Mouse (Mus musculus) G1E-ER4 (cell line): ENCODE measurements around the gene Tyk2. TPM values are rescaled to one million over a fixed set of nuclear protein-coding genes. Genes with fewer than 3 reads are reported as not detected.

Source experiments
- GATA1 ChIP-seq: IDR thresholded peaks from one replicate; pipeline ENCODE4 v1.8.0; 2012; ENCODE audit warnings: low read length, inconsistent platforms
- polyA plus RNA-seq: library from polyadenylated mRNA; stranded (reverse); fragments of >175 nt; gene quantifications from 2 replicates; pipeline ENCODE4 v1.2.3, GENCODE M21; 2012

Tyk2 gene
- polyA plus RNA-seq, 1 experiment: 16.3 TPM

DNA sequence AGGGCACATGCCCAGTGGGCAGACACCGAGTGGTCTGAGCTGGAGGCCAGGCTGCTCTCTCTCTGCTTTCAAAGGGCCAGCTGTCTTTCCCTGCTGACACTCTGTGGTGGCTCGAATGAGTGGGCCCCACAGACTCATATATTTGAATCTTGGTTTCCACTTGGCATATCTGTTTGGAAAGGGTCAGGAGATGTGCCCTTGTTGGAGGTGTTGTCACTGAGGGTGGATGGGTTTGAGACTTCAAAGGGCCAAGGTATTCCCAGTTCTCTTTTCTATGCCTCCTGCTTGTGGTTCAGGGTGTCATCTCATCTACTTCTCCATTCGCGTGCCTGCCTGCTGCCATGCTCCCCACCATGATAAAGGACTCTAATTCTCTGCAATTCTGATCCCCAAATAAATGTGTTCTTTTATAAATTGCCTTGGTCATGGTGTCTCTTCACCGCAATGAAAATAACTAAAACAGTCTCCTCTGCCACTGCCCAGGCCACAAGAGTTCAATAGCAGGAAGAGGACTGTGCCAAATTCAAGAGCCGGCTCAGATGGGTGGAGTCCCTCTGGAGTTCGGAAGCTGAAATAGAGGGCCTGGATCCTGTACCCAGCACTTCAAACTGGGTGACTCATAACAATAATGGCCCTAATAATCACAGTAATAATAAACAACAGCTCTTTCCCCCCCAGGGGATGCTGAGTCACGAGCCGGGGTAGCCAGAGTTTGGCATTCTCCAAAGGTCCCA is 3.7 kb upstream of the Tyk2 start:
- no peak for TF ChIP-seq GATA1

DNA sequence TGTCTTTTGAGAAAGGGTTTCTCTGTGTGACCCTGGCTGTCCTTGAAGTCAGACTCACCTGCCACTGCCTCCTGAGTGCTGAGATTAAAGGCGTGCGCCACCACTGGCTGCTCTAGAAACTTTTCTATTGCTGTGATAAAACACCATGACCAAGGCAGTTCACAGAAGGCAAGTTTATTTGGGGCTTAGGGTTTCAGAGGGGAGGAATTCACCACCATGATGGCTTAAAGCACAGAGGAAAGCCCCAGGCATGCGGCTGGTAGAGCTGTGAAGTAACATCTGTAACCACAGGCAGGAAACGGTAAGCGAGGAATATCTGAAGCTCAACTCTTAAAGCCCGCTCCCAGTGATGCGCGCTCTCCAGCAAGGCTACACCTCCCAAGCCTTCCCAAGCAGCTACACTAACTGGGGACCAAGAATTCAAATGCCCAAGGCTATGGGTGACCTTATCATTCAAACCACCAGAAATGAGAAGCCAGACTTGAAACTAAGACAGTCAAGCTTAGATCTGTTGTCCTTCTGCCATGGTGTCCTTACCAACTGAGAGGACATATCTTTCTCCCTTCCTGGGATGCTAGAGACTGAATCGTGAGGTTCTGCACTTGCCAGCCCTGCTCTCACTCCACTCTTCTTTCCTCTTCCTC is 2.1 kb upstream of the Tyk2 start:
- TF ChIP-seq GATA1: no peak

DNA sequence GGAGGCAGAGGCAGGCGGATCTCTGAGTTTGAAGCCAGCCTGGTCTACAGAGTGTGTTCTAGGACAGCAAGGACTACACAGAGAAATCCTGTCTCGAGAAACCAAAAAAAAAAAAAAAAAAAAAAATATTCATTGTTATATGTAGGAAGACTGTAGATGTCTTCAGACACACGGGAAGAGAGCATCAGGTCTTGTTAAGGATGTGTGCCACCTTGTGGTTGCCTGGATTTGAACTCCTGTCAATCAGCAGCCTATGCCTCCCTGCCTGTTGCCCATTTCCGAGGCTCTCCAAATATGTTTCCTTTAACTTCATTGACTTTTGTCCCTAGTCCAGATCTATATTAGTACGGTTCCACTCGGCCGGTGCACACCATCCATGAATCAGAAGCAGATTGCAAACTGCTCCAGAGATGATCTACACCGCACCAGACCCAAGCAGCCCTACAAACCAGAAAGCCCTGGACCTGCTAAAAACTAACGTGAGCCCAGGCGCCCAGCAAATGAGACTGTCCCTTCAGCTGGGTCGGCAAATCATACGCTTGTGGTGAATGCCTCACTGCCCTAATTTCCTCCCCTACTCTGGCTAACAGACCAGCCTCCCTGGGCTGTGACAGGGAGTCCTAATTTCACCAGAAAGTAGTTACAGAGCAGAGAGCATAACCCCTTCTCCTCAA is 1.2 kb upstream of the Tyk2 start:
- TF ChIP-seq GATA1: no peak

DNA sequence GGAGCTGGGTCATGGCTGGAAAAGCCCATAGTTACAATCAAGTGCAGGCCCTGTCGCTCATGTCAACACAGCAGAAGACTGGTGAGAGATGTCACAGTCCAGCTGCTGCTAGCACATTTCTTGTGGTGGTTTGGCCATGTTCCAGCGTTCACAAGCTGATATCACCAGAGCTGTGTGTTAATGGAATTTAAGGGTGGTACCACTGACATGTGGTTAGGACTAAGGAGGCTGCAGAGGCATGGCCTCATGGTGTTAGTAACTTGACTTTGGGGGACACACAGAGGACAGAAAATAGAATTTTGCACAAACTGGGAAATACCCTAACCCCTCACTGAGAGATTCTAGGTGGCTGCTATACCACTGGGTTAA is 4.8 kb downstream of the Tyk2 start:
- no peak for TF ChIP-seq GATA1

DNA sequence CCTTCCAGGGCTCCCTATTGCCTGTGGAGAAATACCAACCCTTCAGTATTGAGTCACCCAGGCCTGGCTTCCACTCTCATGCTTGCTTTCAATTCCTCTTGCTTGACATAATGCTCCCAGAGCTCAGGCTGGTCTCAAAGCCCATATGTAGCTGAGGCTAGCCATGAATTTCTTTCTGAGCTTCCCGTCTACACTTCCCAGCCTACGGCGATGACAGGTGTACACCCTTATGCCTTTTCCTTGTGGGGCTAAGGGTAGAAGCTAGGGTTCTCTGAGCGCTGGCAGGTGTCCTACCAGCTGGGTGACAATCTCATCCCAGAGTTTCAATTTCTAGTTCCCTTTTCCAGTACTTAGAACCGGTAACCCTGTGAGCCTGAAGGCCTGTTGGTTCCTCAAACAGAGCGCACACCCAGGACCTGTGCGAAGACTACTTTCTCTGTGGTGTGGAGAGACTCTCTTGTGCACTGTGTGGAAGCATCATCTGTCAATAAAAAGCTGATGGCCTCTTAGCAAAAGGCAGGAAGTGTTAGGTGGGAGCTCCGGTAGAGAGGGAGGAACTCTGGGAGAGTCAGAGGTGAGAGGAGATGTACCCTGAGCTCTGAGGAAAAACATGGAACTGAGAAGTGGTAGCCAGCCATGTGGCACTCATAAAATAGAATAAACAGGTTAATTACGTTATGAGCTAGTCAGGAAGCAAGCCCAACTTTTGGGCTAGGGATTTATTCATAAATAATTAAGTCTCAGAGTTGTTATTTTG is 5.4 kb downstream of the Tyk2 start:
- TF ChIP-seq GATA1: no peak

DNA sequence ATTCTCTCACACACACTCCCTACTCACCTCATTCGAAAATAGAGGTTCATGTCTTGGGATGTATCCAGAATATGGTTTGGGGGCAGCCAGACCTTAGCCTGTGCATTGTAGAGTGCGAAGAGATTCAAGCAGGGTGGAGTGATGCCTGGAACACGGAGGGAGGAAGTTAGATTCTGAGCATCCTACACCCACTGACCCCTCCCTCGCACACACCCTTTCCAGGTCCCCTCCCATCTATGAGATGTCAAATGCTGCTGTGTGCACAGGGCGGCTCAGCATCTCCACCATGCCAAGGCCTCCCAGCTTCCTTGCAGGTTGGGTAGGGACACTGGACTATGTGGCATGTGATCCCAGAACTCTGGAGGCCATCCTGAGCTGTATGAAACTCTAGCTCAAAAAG is 6.2 kb downstream of the Tyk2 start:
- no peak for TF ChIP-seq GATA1

DNA sequence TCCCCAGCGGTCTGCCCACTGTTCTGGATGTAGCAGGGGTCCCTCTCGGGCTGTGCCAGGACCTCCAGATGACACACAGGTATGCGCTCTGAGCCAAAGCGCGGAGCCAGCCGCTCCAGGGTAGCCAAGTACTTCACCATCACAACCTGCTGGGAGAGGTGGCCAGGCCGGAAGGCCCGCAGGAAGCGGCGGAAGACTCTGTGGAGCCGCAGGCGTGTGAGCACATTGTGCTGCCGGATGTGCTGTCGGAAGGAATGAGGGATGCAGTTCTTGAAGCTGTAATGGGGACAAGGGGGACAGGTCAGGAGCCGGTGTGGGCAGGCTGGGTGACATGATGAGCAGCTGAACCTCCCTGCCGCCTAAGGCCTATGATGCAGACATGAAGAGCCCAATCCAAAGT is 9.6 kb downstream of the Tyk2 start:
- no peak for TF ChIP-seq GATA1

DNA sequence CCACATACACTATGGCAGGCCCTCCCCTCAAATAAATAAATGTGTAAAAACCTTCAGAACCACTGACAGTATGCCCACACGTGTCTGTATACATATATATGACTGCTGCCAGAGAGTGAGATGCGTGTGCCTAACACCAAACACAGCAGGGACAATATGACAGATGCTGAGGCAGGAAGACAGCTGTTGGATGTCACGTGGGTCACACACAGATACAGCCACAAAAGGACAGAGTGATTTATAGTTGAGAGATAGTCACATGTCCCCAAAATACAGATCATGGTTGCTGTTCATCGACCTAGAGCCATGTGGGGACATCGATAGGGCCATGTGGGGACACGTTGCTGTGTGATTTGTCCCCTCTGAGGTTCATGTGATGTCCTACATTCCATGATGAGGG is 14.0 kb downstream of the Tyk2 start:
- TF ChIP-seq GATA1: no peak

DNA sequence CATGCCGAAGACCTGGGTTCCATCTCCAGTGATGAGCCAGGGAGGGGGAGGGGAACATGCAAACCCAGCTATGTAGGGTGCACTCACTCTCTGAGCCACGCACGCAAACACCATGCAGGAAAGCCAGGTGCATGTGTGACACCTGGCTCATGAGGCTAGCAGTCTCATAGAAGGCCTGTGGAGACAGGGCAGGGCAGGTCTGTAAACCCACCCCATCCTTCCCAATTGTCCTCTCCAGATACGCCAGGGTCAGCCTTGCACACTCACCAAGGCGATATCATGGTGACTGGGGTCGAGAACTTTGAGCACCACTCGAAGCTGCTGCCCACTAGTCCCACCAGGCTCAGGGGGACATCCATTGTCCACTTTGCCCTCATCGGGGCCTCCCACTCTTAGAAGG is 15.9 kb downstream of the Tyk2 start:
- TF ChIP-seq GATA1: no peak

DNA sequence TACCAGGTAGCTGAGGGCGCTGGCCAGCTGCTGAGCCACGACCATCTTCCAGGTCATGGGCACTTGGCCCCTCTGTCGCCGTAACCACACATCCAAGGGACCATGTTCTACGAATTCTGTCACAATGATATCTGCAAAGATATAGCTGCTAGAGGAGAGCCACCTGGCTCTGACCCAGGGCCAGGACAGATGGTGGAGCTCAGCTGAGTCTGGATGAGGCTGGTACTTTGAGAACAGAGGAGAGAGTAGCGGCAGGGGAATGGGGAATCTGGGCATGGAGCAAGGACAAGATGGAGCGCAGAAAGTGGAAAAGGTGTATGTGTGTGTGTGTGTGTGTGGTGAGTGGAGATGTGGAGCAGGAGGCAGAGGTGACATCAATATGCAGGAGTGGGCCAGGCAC is 16.9 kb downstream of the Tyk2 start:
- TF ChIP-seq GATA1: no peak

DNA sequence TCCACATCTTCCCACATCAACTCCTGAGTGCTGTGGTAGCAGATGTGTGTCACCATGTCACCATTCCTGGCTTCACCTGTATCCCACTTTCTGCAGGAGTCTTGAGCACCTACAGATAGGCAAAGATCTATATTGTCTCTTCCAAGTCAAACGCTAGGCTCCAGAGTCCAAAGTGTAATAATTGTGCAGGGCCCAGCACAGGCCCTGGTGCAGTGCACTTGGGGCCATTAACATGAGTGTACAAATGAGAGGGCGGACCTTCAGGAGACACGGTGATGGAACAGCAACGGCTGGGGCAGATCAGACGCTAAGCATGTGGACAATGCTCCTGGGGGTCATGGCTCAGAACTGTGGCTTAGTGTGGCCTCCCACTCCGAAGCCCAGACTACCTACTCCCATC is 17.3 kb downstream of the Tyk2 start:
- TF ChIP-seq GATA1: no peak

DNA sequence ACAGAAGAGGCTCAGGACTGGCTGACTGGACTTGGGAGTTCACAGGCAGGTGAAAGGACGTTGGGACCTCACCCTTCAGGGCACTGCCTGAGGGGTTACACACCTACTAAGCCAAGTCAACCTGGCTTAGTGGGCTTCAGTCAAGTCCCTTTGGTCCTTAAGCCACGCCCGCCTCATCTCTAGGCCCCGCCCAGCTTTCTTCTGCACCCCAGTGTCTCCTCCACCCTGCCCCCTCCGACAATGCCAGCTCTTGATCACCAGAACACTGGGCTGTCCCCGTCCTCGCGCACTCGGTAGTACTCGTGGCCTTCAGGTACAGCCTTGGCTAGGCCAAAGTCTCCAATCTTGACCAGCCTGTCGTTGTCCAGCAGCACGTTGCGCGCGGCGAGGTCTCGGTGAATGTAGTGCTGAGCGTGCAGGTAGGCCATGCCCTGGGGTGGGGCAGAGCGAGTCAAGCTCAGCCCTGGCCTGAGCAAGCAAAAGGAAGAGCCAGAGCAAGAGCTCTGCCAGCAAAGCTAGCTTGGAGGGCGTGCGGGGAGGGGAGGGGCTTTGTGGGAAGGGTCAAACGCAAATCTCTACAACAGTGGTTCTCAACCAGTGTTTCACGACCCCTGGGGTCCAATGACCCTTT is 23.3 kb downstream of the Tyk2 start:
- TF ChIP-seq GATA1: no peak

DNA sequence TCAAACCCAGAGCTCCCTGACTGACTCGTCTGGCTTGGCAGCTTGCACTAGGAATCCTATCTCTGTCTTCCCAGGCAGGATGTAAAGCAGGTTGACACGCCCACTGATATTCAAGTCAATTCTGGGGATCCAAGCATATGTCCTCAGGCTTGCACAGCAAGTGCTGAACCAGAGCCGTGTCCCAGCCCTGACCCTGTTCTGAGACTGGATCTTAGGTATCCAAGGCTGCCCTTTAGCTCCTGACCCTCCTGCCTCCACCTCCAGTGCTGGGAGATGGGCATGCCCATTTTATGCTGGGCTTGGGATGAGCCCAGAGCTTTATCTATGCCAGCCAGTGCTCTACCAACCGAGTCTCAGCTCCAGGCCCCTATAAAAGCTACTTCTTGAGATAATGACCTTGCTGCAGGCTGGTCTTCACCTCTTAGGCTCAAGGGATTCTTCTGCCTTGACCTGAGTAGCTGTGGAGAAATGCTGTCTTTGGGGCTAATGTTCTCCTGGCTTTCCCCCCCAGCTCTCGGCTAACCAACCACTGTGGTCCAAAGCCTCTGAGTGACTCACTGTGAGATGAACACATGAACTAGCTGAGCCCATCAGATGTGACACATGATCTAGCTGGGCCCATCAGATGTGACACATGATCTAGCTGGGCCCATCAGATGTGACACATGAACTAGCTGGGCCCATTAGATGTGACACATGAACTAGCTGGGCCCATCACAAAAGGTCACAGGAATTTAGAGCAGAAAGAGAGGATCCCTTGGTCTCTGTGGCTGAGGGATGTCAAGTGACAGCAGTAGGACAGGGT is 25.1 kb downstream of the Tyk2 start:
- no peak for TF ChIP-seq GATA1

DNA sequence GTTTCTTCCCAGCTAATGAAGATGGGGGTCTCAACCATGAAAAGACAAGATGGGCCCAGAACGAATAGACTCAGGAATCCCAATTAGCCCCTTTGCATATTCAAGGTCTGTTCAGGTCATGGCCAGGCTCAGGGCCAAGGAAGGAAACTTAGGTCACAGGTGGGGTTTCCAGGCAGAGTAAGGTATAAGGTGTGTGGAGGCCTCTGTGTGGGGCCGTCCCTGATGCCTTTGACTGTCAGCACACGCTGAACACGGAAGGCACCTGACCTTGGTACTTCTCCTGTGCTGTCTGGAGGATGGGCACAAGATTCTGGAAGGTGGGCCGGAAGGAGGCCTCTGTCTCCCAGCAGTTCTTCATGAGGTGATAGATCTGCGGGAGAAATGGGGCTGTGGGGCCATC is 26.2 kb downstream of the Tyk2 start:
- no peak for TF ChIP-seq GATA1

DNA sequence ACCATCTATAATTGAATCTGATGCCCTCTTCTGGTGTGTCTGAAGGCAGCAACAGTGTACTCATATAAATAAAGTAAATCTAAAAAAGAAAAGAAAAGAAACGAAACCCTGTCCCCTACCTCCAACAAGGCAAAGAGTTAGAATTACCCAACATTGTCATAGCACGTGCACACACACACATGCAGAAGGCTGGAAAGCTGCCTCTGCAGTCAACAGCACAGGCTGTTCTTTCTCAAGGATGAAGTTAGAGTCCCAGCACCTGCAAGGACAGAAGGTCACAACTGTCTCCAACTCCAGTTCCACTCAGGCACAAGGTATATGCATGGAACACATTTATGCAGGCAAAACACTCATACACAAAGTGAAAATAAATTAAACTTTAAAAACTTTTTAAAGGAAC is 29.0 kb downstream of the Tyk2 start:
- no peak for TF ChIP-seq GATA1
